Comparison of ENCODE assay signal across 8 mouse cellular contexts in genomic region chr16:90727233-90728115, GRCm38 (mm10). TPM values are rescaled to one million over a fixed set of nuclear protein-coding genes. Genes with fewer than 3 reads are reported as not detected.
DNase-seq lines count a peak whose midpoint lies in the region; ATAC-seq lines count a peak whose summit lies in the region.

Gene Mis18a, minus strand, starts transcription at chr16:90727404.

- H3K36me3 ChIP-seq in hindbrain, embryonic 14.5 days (replicated peaks; ENCODE audit: control insufficient read depth, insufficient read depth) = no peaks in the 10 kb centered on the region; the same call in 1 of the 2 replicates

- peak within 1 kb of the TSS; percentile 57 for H3K4me3 ChIP-seq in hindbrain, embryonic 14.5 days (replicated peaks; ENCODE audit: low read length)

- H3K4me1 ChIP-seq in hindbrain, embryonic 14.5 days (replicated peaks; ENCODE audit: control insufficient read depth, insufficient read depth, low read length) = peaks cover 4% of the 10 kb centered on the region

- DNase-seq in R1 (ENCODE audit: low read depth, low spot score) = peak; percentile 95
- DNase-seq in cerebellum, postnatal 25 days = peak; percentile 95 to 97
- DNase-seq in frontal cortex, postnatal 25 days (ENCODE audit: low spot score in 2 of 2) = peak; percentile 86 to 91
- DNase-seq in hindbrain, embryonic 14.5 days (ENCODE audit: low spot score) = peak; percentile 99
- peak; percentile 92 to 95 for DNase-seq in layer of hippocampus, postnatal 36 days
- peak; percentile 96 for DNase-seq in lung, postnatal 36 days
- peak; percentile 97 for DNase-seq in retina, postnatal 1 day
- peak; percentile 93 to 94 for DNase-seq in urinary bladder, adult 18-20 months (ENCODE audit: low spot score in 2 of 2)

- peak within 1 kb of the TSS; percentile 76 for H3K9ac ChIP-seq in hindbrain, embryonic 14.5 days

- 0 out of 2 replicates have a peak, but pooled peaks cover 5% of the 10 kb centered on the region for H3K9me3 ChIP-seq in hindbrain, embryonic 14.5 days (ENCODE audit: control insufficient read depth, low read length)

- WGBS in hindbrain, embryonic 14.5 days = under 1% methylated on average over 53 of the region's 53 CpGs

- ATAC-seq in hindbrain, embryonic 14.5 days (ENCODE audit: low FRiP score) = peak; percentile 95

- no peaks in the 10 kb centered on the region for H3K27me3 ChIP-seq in hindbrain, embryonic 14.5 days (ENCODE audit: control insufficient read depth, insufficient read depth, low read length)

- H3K4me2 ChIP-seq in hindbrain, embryonic 14.5 days (replicated peaks) = peak within 1 kb of the TSS; percentile 89

- peak within 1 kb of the TSS; percentile 81 for H3K27ac ChIP-seq in hindbrain, embryonic 14.5 days

RNA-seq across cellular contexts. Expression of gene Mis18a, which starts in this region (rescaled TPM):
- polyA plus RNA-seq in hindbrain, embryonic 14.5 days (2014; fragmentation: Nextera tagmentation; extraction: Ambion mirVana) = 25.8 and 29.9 TPM in 2 replicates
- 1 to 10 TPM; 9.4 to 9.5 TPM for total RNA-seq in layer of hippocampus, postnatal 36 days (2021)

Comparison
In these comparisons a context has a peak if more than half of its experiments do, and no peak if none do; other contexts are left out.
1. Peak in every context shown above with its lines: DNase-seq, ATAC-seq, H3K4me3 ChIP-seq and H3K27ac ChIP-seq.